Mouse (Mus musculus) small intestine, adult 2 months (tissue): ENCODE data around the gene Hoxb2.

ENCODE experiments used
- CTCF ChIP-seq: fragments of 200-500 bp; IDR thresholded peaks from 2 replicates; pipeline ENCODE4 v1.5.1; 2012; ENCODE audit warnings: low read depth, mild to moderate bottlenecking, control low read depth, inconsistent platforms, low read length, moderate library complexity, mixed read lengths; ENCODE audit not compliant: insufficient replicate concordance, insufficient read length; ENCODE audit errors: extremely low read depth
- POLR2A ChIP-seq: fragments of 200-500 bp; IDR thresholded peaks from 2 replicates; pipeline ENCODE4 v1.6.1; 2012; ENCODE audit warnings: low read depth, mild to moderate bottlenecking, control low read depth, inconsistent platforms, low read length, moderate library complexity

DNA sequence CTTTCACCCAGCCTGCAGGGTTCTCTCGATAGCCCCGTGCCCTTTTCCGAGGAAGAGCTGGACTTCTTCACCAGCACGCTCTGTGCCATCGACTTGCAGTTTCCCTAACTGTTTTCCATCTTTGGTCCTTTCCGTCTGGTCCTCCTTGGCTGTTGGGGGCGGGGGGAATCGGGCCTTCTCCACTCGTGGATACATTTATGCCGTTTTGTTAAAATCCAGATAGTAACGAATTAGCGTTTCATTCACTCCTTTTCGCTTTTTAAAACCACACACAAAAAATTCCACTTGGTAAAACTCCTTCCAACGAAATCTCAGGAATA is 3.2 kb downstream of the Hoxb2 start:
- TF ChIP-seq POLR2A = no peak
- TF ChIP-seq CTCF = no peak
